Mouse (Mus musculus) embryonic facial prominence, embryonic 14.5 days (tissue): ENCODE results near the gene Hoxa5. TPM values are rescaled to one million over a fixed set of nuclear protein-coding genes. Genes with fewer than 3 reads are reported as not detected.

Experiments
- ATAC-seq: fragments of 200-750 bp; cut with Nextera tagmentation; 2 replicates; pipeline ENCODE4 v1.8.0; 2017; ENCODE audit warnings: low read depth, moderate number of reproducible peaks, moderate TSS enrichment
- DNase-seq: peaks from one replicate; pipeline ENCODE4 v3.0.0-alpha.2; 2015; ENCODE audit warnings: low spot score
- H3K27ac ChIP-seq: fragments of 300-500 bp; sonication (generic); replicated peaks from 2 replicates; pipeline ENCODE4 v1.5.1; 2014; ENCODE audit warnings: low read depth, mild to moderate bottlenecking, low read length, moderate library complexity
- H3K27me3 ChIP-seq: fragments of 300-500 bp; sonication (generic); replicated peaks from 2 replicates; pipeline ENCODE4 v1.6.1; 2014; ENCODE audit warnings: low read length; ENCODE audit not compliant: control insufficient read depth, insufficient read depth
- H3K36me3 ChIP-seq: fragments of 300-500 bp; sonication (generic); 2 replicates; pipeline ENCODE4 v1.6.1; 2014; ENCODE audit warnings: low read length, mixed read lengths; ENCODE audit not compliant: control insufficient read depth, insufficient read depth
- H3K4me1 ChIP-seq: fragments of 300-500 bp; sonication (generic); 2 replicates; pipeline ENCODE4 v1.6.1; 2014; ENCODE audit warnings: antibody characterized with exemption, low read length; ENCODE audit not compliant: control insufficient read depth, insufficient read depth
- H3K4me2 ChIP-seq: fragments of 300-500 bp; sonication (generic); 2 replicates; pipeline ENCODE4 v1.6.1; 2014; ENCODE audit warnings: low read depth, mild to moderate bottlenecking, low read length, moderate library complexity, mixed read lengths
- H3K4me3 ChIP-seq: fragments of 300-500 bp; sonication (generic); 2 replicates; pipeline ENCODE4 v1.5.1; 2014; ENCODE audit warnings: low read depth, mild to moderate bottlenecking, low read length
- H3K9ac ChIP-seq: fragments of 300-500 bp; sonication (generic); 2 replicates; pipeline ENCODE4 v1.6.1; 2014; ENCODE audit warnings: low read depth, mild to moderate bottlenecking, low read length, moderate library complexity, mixed read lengths
- H3K9me3 ChIP-seq: fragments of 300-500 bp; sonication (generic); 2 replicates; pipeline ENCODE4 v1.6.1; 2016; ENCODE audit warnings: low read length; ENCODE audit not compliant: control insufficient read depth
- WGBS: fragments of 180-500 bp; shearing (Covaris S2); extraction: QIAGEN DNeasy Blood & Tissue Kit; methylation state at CpG from one replicate; pipeline ENCODE4 v1.1.7; 2014; 5-methylcytosine and 5-hydroxymethylcytosine counted together
- polyA plus RNA-seq: library from polyadenylated mRNA; unstranded; fragments of >200 nt; fragmentation: Nextera tagmentation; extraction: Ambion mirVana; gene quantifications from 2 replicates; pipeline ENCODE4 v1.2.1, GENCODE M21; 2014

Gene Hoxa5
- polyA plus RNA-seq, 1 experiment from 2014 or later = 2.4 TPM

GRCm38 (mm10) chr6:52229558-52230416, 25.4 kb upstream of the Hoxa5 start:
- under 1% methylated on average over 42 of the region's 44 CpGs for WGBS
- Histone ChIP-seq H3K27ac (no peak overlapping the region), H3K4me3 (no peak overlapping the region), H3K4me1 (no peaks in the 10 kb centered on the region), H3K4me2 (no peak overlapping the region), H3K27me3 (peaks cover 98% of the 10 kb centered on the region), H3K9me3 (no peaks in the 10 kb centered on the region), H3K36me3 (no peaks in the 10 kb centered on the region), H3K9ac (no peak overlapping the region)
- DNase-seq (no peak), ATAC-seq (no peak)

- DNase-seq (no peak), ATAC-seq (no peak)
- no peaks in the 10 kb centered on the region for H3K36me3 ChIP-seq
- H3K9ac ChIP-seq = no peak overlapping the region
- H3K27ac ChIP-seq = no peak overlapping the region
- H3K4me2 ChIP-seq = no peak overlapping the region
- H3K27me3 ChIP-seq = peaks cover 98% of the 10 kb centered on the region
- 2% methylated on average over 38 of the region's 38 CpGs for WGBS
- no peaks in the 10 kb centered on the region for H3K9me3 ChIP-seq
- no peak overlapping the region for H3K4me3 ChIP-seq
- no peaks in the 10 kb centered on the region for H3K4me1 ChIP-seq
Measured at GRCm38 (mm10) chr6:52228475-52229465, 24.4 kb upstream of the Hoxa5 start.

- 1% methylated on average over 11 of the region's 11 CpGs for WGBS
- no peak for ATAC-seq
Measured at GRCm38 (mm10) chr6:52227470-52228222, 23.3 kb upstream of the Hoxa5 start.

DNA sequence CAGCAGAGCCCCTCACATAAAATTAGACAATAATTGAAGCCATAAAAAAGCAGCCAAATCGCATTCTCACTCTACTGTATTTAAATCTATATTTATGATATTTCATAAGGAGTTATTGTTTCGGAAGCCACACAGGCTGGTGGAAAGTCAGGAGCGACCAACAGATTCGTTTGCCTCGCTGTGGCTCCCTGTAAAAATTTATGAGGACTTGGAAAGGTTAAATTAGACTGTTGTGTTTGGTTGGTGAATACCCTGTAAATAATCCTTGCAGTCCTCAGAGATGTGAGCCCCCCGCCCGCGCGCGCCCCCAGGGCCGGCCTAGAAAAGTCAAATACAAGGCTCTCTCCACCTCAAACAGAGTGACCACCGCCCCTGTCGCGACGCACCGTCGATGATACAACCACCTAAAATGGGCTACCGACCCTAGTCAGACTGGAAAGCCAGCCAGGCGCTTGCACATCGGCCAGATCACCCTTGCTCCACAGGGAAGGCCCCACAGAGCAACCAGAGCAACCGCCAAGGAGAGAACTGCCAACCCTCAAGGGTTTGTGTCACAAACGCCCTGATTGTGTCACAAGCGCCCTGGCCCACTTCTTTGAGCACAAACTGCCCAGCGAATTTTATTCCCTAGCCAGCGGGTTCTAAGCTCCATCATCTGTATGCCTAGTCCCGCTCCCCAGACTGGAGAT, 22.3 kb upstream of the Hoxa5 start:
- no peak overlapping the region for H3K27ac ChIP-seq
- no peaks in the 10 kb centered on the region for H3K9me3 ChIP-seq
- H3K4me1 ChIP-seq = peaks cover 2% of the 10 kb centered on the region; the same call in 1 of the 2 replicates
- DNase-seq = no peak
- WGBS = 4% methylated on average over 25 of the region's 26 CpGs
- no peaks in the 10 kb centered on the region for H3K36me3 ChIP-seq
- ATAC-seq = no peak
- H3K27me3 ChIP-seq = peaks cover 98% of the 10 kb centered on the region
- H3K4me3 ChIP-seq = no peak overlapping the region
- no peak overlapping the region for H3K9ac ChIP-seq
- no peak overlapping the region for H3K4me2 ChIP-seq

More at GRCm38 (mm10) chr6:52227470-52228222, 23.3 kb upstream of the Hoxa5 start:
- no peaks in the 10 kb centered on the region for H3K9me3 ChIP-seq
- peaks cover 98% of the 10 kb centered on the region for H3K27me3 ChIP-seq
- H3K27ac ChIP-seq = no peak overlapping the region
- H3K36me3 ChIP-seq = no peaks in the 10 kb centered on the region
- H3K4me3 ChIP-seq = no peak overlapping the region
- no peaks in the 10 kb centered on the region for H3K4me1 ChIP-seq
- DNase-seq = no peak
- H3K9ac ChIP-seq = no peak overlapping the region
- H3K4me2 ChIP-seq = no peak overlapping the region

DNA sequence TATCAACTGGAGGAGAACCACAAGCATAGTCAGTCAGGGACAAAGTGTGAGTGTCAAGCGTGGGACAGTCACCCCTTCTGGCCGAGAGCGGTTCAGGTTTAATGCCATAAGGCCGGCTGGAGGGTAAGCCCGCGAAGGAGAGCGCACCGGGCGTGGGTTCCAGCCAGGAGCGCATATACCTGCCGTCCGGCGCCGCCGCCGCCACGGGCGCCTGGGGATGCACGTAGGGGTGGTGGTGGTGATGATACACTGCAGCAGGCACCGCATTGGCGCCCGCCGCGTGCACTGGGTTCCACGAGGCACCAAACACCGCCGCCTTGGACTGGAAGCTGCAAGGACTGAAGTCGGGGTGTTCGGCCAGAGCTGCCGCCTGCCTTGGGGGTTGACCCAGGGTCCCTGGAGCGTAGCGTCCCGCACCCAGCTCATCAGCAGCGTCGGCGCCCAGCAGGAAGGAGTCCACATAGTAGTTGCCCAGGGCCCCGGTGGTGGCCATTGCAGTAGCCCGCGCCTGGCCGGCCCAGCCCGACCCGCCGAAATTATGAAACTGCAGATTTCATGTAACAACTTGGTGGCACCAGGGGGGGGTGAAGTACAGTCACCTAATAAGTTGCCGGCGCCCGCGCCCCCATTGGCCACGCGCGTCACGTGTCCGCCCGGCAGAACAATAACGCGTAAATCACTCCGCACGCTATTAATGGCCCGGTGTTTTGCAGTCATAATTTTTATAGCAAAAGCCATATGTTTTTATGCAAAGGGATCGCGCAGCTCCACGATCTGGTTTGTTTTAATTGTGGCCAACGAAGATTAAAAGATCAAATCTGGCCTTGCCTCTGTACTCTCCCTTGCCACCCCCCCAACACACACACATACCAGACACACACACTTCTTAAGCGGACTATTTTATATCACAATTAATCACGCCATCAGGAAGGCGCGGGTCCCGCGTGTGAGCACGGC, 21.5 kb upstream of the Hoxa5 start:
- Histone ChIP-seq H3K27me3 (peaks cover 99% of the 10 kb centered on the region), H3K9me3 (no peaks in the 10 kb centered on the region), H3K36me3 (no peaks in the 10 kb centered on the region), H3K27ac (no peak overlapping the region), H3K4me3 (peak overlapping the region; percentile 7; the same call in 1 of the 2 replicates), H3K4me2 (no peak overlapping the region), H3K4me1 (peaks cover 3% of the 10 kb centered on the region; the same call in 1 of the 2 replicates), H3K9ac (no peak overlapping the region)
- DNase-seq = no peak
- 3% methylated on average over 58 of the region's 69 CpGs for WGBS
- ATAC-seq = no peak

DNA sequence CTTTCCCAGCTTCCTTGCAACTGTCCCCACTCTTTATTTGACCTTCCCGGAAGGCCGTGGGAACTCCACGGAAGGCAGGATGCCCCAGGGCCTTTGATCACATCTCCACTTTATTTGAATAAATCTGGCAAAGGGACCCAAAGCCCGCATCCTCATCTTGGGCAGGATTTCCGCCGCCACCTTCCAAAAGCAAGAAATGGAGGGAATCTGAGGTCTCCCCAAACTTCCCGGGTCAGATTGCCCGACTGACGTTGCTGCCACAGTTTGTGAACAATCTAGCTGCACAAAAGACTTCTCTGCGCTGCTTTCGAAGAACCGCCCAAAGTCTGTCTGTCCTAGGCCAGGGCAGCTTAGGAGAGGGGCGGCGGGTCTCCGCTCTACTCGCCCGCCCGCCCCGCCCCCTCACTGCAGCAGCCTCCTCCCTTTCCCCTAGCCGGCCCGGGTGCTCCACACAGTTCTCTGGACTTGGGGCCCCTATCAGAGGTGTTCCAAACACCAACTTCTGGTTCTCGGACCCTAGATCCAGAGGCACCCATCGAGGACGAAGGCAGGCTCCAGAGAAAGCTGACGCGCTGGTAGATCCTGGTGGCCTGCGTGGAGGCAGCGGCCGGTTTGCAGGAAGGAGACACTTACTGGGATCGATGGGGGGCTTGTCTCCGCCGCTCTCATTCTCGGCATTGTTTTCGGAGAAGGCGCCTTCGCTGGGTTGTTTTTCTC, 20.7 kb upstream of the Hoxa5 start:
- no peaks in the 10 kb centered on the region for H3K9me3 ChIP-seq
- H3K27ac ChIP-seq = no peak overlapping the region
- peaks cover 3% of the 10 kb centered on the region; the same call in 1 of the 2 replicates for H3K4me1 ChIP-seq
- no peak overlapping the region for H3K9ac ChIP-seq
- no peak overlapping the region; the same call in 1 of the 2 replicates for H3K4me3 ChIP-seq
- ATAC-seq = no peak
- H3K4me2 ChIP-seq = no peak overlapping the region
- 1% methylated on average over 34 of the region's 36 CpGs for WGBS
- H3K27me3 ChIP-seq = peaks cover 99% of the 10 kb centered on the region
- no peaks in the 10 kb centered on the region for H3K36me3 ChIP-seq
- DNase-seq = no peak
